Mouse (Mus musculus) layer of hippocampus, adult 11-12 months (tissue): ENCODE data around the gene Dnaja2.

Experiments
- DNase-seq: peaks from one replicate; pipeline ENCODE4 v3.0.0; 2022; ENCODE audit warnings: low spot score

The Dnaja2 gene

GRCm38 (mm10) chr8:85555181-85556145 is at the start of gene Dnaja2:
Gene Dnaja2 (minus strand): TSS chr8:85555344.
- DNase-seq, result peak; percentile 89

- DNase-seq, result no peak
Observed at GRCm38 (mm10) chr8:85604201-85604600, 49.1 kb upstream of the Dnaja2 start.

GRCm38 (mm10) chr8:85603203-85603895 is 48.2 kb upstream of the Dnaja2 start:
- DNase-seq, result peak; percentile 67

GRCm38 (mm10) chr8:85602737-85603136 is 47.6 kb upstream of the Dnaja2 start:
- DNase-seq, result no peak

- DNase-seq, result no peak
Observed at GRCm38 (mm10) chr8:85601741-85602140, 46.6 kb upstream of the Dnaja2 start.

DNA sequence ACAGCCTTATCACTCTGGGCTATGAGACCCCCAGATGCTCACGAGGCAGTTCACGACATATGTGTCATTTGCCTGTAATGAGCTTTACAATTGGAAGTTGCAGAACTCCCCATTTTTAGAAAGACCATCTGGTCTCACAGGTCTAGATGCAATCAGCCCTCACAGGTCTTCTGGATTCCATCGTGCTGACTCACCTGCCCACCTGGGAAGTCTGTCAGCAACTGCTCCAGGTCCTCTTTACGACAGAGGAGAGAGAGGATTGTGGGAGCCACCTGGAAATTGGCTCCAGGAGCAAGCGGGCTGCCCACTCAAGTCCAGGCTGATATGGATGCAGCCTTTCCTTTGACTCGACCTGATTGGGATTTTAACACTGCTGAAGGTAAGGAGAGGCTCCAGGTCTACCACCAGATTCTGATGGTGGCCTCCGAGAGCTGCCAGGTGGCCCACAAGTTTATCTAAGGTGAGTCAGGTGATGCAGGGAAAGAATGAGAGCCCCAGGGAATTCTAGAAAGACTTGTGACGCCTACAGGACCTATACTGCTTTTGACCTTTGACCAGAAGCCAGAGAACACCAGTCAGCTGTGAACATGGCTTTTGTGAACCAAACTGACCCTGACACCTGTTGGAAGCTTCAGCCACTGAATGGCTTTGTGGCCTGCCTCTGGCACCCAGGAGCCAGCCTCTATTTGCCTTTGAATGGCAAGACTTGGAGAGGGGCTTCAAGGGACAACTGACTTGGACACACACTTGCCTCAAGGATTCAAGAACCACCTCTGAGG is 42.5 kb upstream of the Dnaja2 start:
- DNase-seq, result no peak

- DNase-seq, result no peak
Observed at GRCm38 (mm10) chr8:85595391-85595790, 40.2 kb upstream of the Dnaja2 start.

GRCm38 (mm10) chr8:85594983-85595382 is 39.8 kb upstream of the Dnaja2 start:
- DNase-seq, result no peak

- DNase-seq, result no peak
Observed at GRCm38 (mm10) chr8:85593324-85593723, 38.2 kb upstream of the Dnaja2 start.

DNA sequence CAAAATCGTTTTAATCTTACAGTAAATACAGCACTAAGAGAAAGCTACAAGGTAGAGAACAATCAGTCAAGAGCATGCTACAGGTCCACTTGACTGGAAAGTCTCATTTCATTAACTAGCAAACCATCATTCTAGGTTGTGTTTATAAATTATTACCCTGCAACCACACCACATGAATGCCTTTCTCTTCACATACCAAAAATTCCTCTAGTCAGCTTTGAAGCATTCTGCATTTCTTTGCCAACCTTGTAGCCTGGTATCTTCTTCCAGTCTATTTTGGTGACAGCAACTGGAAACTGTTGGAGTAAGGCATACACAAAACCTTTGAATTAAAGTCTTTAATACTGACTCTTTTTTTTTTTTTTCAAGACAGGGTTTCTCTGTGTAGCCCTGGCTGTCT is 36.4 kb upstream of the Dnaja2 start:
- no peak for DNase-seq

- DNase-seq, result no peak
Observed at GRCm38 (mm10) chr8:85590258-85590657, 35.1 kb upstream of the Dnaja2 start.

GRCm38 (mm10) chr8:85588596-85588995 is 33.5 kb upstream of the Dnaja2 start:
- DNase-seq, result no peak

GRCm38 (mm10) chr8:85577666-85578065 is 22.5 kb upstream of the Dnaja2 start:
- DNase-seq, result no peak

DNA sequence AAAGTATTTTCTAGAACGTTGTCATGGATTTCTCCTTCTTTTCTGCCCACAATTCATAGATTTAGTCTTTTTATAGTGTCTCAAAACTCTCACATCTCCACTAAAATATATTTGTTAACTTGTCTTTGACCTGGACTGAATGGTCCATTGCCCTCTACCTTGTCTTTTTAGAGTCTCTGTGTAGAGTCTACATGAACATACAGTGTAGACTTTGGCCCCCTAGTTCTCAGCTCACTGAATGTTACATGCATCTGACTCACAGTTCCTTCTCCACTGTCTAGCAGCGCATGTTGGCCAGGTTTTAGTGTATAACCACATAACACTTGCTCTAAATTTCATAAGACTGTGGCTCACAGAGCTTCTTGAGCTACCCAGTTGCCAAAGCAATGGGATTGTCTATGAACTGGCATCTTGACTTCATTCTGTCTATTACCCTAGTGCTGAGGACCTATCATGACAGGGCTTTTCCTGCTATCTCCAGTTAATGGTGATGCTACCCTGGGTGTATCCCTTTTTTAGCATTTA is 18.9 kb upstream of the Dnaja2 start:
- DNase-seq, result no peak

DNA sequence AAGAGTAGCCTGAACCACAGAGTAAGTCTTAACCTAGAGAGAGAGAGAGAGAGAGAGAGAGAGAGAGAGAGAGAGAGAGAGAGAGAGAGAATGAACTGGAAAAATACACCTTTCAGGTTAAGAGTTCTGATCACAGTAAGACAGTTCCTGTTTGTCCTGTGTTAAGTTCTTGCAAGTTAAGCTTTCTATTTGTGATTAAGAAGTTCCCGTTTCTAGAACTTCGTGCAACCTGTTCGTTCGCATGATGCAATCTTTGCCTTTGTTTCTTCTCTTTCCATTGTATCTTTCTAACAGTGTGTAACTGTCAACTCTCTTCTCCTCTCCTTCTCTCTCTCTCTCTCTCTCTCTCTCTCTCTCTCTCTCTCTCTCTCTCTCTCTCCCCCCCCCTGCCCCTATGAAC is 15.3 kb upstream of the Dnaja2 start:
- no peak for DNase-seq

- DNase-seq, result no peak
Observed at GRCm38 (mm10) chr8:85567801-85568200, 12.7 kb upstream of the Dnaja2 start.

GRCm38 (mm10) chr8:85565186-85565585 is 10.0 kb upstream of the Dnaja2 start:
- no peak for DNase-seq

- DNase-seq, result no peak
Observed at GRCm38 (mm10) chr8:85563336-85563735, 8.2 kb upstream of the Dnaja2 start.

GRCm38 (mm10) chr8:85559966-85560365 is 4.8 kb upstream of the Dnaja2 start:
- no peak for DNase-seq

DNA sequence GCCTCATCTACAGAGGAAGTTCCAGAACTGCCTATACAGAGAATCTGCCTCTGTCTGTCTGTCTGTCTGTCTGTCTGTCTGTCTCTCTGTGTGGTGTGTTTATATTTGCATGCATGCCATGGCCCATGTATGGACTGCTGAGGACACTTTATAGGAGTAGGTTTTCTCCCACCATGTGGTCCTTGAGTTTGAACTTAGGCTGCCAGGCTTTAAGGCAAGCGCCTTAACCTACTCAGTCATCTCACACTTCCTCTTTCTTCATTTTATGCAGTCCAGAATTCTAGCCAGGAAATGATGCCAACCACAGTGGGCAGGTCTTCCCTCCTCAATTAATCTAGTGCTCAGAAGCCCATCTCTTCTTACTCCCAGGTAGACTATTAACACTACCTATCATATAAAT is 4.1 kb upstream of the Dnaja2 start:
- DNase-seq, result no peak

- DNase-seq, result no peak
Observed at GRCm38 (mm10) chr8:85557601-85557986, 2.5 kb upstream of the Dnaja2 start.

- no peak for DNase-seq
Observed at GRCm38 (mm10) chr8:85556986-85557600, 1.9 kb upstream of the Dnaja2 start.
